ENCODE assay signal across 8 mouse cellular contexts in genomic region chr1:167220303-167221174, GRCm38 (mm10).
DNase-seq lines count a peak whose midpoint lies in the region; ATAC-seq and TF ChIP-seq lines count a peak whose summit lies in the region.

No protein-coding gene starts in this region.

- 3% methylated on average over 5 of the region's 5 CpGs for WGBS in embryonic facial prominence, embryonic 13.5 days
- WGBS in kidney, postnatal 0 days = 3% methylated on average over 5 of the region's 5 CpGs
- 9% methylated on average over 5 of the region's 5 CpGs for WGBS in liver, embryonic 11.5 days
- WGBS in stomach, embryonic 15.5 days = 1% methylated on average over 5 of the region's 5 CpGs

- no peak overlapping the region for H3K4me3 ChIP-seq in embryonic facial prominence, embryonic 13.5 days
- H3K4me3 ChIP-seq in kidney, postnatal 0 days (replicated peaks; ENCODE audit: low read depth, low read length) = no peak overlapping the region
- no peak overlapping the region for H3K4me3 ChIP-seq in liver, embryonic 11.5 days (ENCODE audit: low read depth, low read length)
- H3K4me3 ChIP-seq in stomach, embryonic 15.5 days (replicated peaks) = no peak overlapping the region

- peak; percentile 98 for TF ChIP-seq CTCF in kidney, postnatal 0 days (IDR thresholded peaks at IDR 0.05; ENCODE audit: low read depth)

- DNase-seq in 416B (ENCODE audit: low read depth) = peak; percentile 82
- DNase-seq in adrenal gland, postnatal 36 days = peak; percentile 80 to 83
- DNase-seq in heart, adult 9 months (ENCODE audit: low spot score in 2 of 2) = peak; percentile 57 to 86
- peak; percentile 89 for DNase-seq in kidney, postnatal 0 days (ENCODE audit: low spot score)
- peak; percentile 72 for DNase-seq in liver, embryonic 11.5 days (ENCODE audit: low spot score)
- peak; percentile 81 for DNase-seq in neural tube, embryonic 10.5 days (ENCODE audit: extremely low spot score, low spot score)

- 0 out of 2 replicates have a peak overlapping the region, but pooled peaks have one; percentile 11 for H3K9ac ChIP-seq in embryonic facial prominence, embryonic 13.5 days
- H3K9ac ChIP-seq in kidney, postnatal 0 days (ENCODE audit: low read depth, low read length) = no peak overlapping the region
- no peak overlapping the region for H3K9ac ChIP-seq in liver, embryonic 11.5 days (ENCODE audit: low read depth, low read length)
- H3K9ac ChIP-seq in stomach, embryonic 15.5 days = no peak overlapping the region

- ATAC-seq in embryonic facial prominence, embryonic 13.5 days (ENCODE audit: insufficient number of reproducible peaks, insufficient read depth, low FRiP score, low TSS enrichment, low read depth) = no peak
- 0 out of 2 replicates have a peak, but pooled peaks have one; percentile 38 for ATAC-seq in kidney, postnatal 0 days (replicated peaks; ENCODE audit: low FRiP score, low read depth)
- peak; percentile 57 for ATAC-seq in liver, embryonic 11.5 days (replicated peaks; ENCODE audit: low FRiP score)
- ATAC-seq in stomach, embryonic 15.5 days (ENCODE audit: insufficient read depth, low FRiP score, low read depth) = peak; percentile 27; the same call in 1 of the 2 replicates

- H3K27me3 ChIP-seq in embryonic facial prominence, embryonic 13.5 days = no peaks in the 10 kb centered on the region
- no peaks in the 10 kb centered on the region for H3K27me3 ChIP-seq in kidney, postnatal 0 days (ENCODE audit: insufficient read depth, low read length)
- no peaks in the 10 kb centered on the region for H3K27me3 ChIP-seq in liver, embryonic 11.5 days (replicated peaks; ENCODE audit: control insufficient read depth, insufficient read depth, low read length)
- H3K27me3 ChIP-seq in stomach, embryonic 15.5 days (replicated peaks) = no peaks in the 10 kb centered on the region

- H3K4me2 ChIP-seq in embryonic facial prominence, embryonic 13.5 days = no peak overlapping the region
- H3K4me2 ChIP-seq in kidney, postnatal 0 days (ENCODE audit: low read length) = no peak overlapping the region
- H3K4me2 ChIP-seq in liver, embryonic 11.5 days = no peak overlapping the region
- H3K4me2 ChIP-seq in stomach, embryonic 15.5 days = no peak overlapping the region

- no peaks in the 10 kb centered on the region for H3K9me3 ChIP-seq in embryonic facial prominence, embryonic 13.5 days
- no peaks in the 10 kb centered on the region for H3K9me3 ChIP-seq in kidney, postnatal 0 days (replicated peaks; ENCODE audit: low read length)
- no peaks in the 10 kb centered on the region for H3K9me3 ChIP-seq in liver, embryonic 11.5 days (ENCODE audit: control insufficient read depth, low read length)
- no peaks in the 10 kb centered on the region for H3K9me3 ChIP-seq in stomach, embryonic 15.5 days

- peaks cover 18% of the 10 kb centered on the region; the same call in 1 of the 2 replicates for H3K36me3 ChIP-seq in embryonic facial prominence, embryonic 13.5 days
- H3K36me3 ChIP-seq in kidney, postnatal 0 days (ENCODE audit: insufficient read depth, low read length) = 0 out of 2 replicates have a peak, but pooled peaks cover 3% of the 10 kb centered on the region
- H3K36me3 ChIP-seq in liver, embryonic 11.5 days (ENCODE audit: control insufficient read depth, insufficient read depth, low read length) = peaks cover 4% of the 10 kb centered on the region; the same call in 1 of the 2 replicates
- H3K36me3 ChIP-seq in stomach, embryonic 15.5 days = peaks cover 3% of the 10 kb centered on the region; the same call in 1 of the 2 replicates

- H3K27ac ChIP-seq in embryonic facial prominence, embryonic 13.5 days = no peak overlapping the region
- no peak overlapping the region for H3K27ac ChIP-seq in kidney, postnatal 0 days
- H3K27ac ChIP-seq in liver, embryonic 11.5 days (ENCODE audit: low read depth, low read length) = no peak overlapping the region
- H3K27ac ChIP-seq in stomach, embryonic 15.5 days = no peak overlapping the region

- 0 out of 2 replicates have a peak, but pooled peaks cover 4% of the 10 kb centered on the region for H3K4me1 ChIP-seq in embryonic facial prominence, embryonic 13.5 days
- no peaks in the 10 kb centered on the region for H3K4me1 ChIP-seq in kidney, postnatal 0 days (replicated peaks; ENCODE audit: insufficient read depth, low read length)
- H3K4me1 ChIP-seq in liver, embryonic 11.5 days (replicated peaks; ENCODE audit: control insufficient read depth, insufficient read depth, low read length) = 0 out of 2 replicates have a peak, but pooled peaks cover 2% of the 10 kb centered on the region
- no peaks in the 10 kb centered on the region for H3K4me1 ChIP-seq in stomach, embryonic 15.5 days
